Mouse (Mus musculus) MEL (cell line): ENCODE data around the gene Cnppd1. TPM values are rescaled to one million over a fixed set of nuclear protein-coding genes. Genes with fewer than 3 reads are reported as not detected.

Source experiments
- DNase-seq: peaks from one replicate; pipeline ENCODE4 v3.0.0; 2011; ENCODE audit warnings: low read depth, low spot score
- H3K27ac ChIP-seq: 2 replicates; pipeline ENCODE4 v1.5.1; 2012; ENCODE audit warnings: low read depth, mild to moderate bottlenecking, control low read depth, low read length, moderate library complexity; ENCODE audit not compliant: control insufficient read depth
- H3K27me3 ChIP-seq, 2 experiments: fragments of 150-350 bp in 1 of 2; sonication (generic) in 1 of 2; 2 replicates each; pipeline ENCODE4 v1.6.1; 2012; ENCODE audit warnings: low read length in 2 of 2, mild to moderate bottlenecking in 2 of 2, improper control_type of control experiment in 1 of 2, moderate library complexity in 1 of 2; ENCODE audit not compliant: insufficient read depth in 2 of 2, control insufficient read depth in 1 of 2
- H3K36me3 ChIP-seq, 2 experiments: 2 replicates each; pipeline ENCODE4 v1.6.1; 2012 to 2014; ENCODE audit warnings: low read length in 2 of 2, improper control_type of control experiment in 1 of 2, inconsistent platforms in 1 of 2, mild to moderate bottlenecking in 1 of 2; ENCODE audit not compliant: insufficient read depth in 2 of 2, control insufficient read depth in 1 of 2
- H3K4me1 ChIP-seq, 2 experiments: fragments of 150-350 bp in 1 of 2; sonication (generic) in 1 of 2; 2 replicates each; pipeline ENCODE4 v1.6.1; 2012; ENCODE audit warnings: low read length in 2 of 2, improper control_type of control experiment in 1 of 2, mild to moderate bottlenecking in 1 of 2; ENCODE audit not compliant: insufficient read depth in 2 of 2, control insufficient read depth in 1 of 2
- H3K4me3 ChIP-seq, 2 experiments: fragments of 150-350 bp in 1 of 2; sonication (generic) in 1 of 2; 2 replicates each; pipeline ENCODE4 v1.5.1; 2012; ENCODE audit warnings: low read depth in 2 of 2, low read length in 2 of 2, mild to moderate bottlenecking in 2 of 2, moderate library complexity in 2 of 2, control low read depth in 1 of 2, improper control_type of control experiment in 1 of 2; ENCODE audit not compliant: control insufficient read depth in 1 of 2, insufficient read depth in 1 of 2
- H3K79me2 ChIP-seq: 2 replicates; pipeline ENCODE4 v1.6.1; 2012; ENCODE audit warnings: mild to moderate bottlenecking, low read length, moderate library complexity; ENCODE audit not compliant: control insufficient read depth, poor library complexity, insufficient read depth
- H3K9ac ChIP-seq: 2 replicates; pipeline ENCODE4 v1.6.1; 2012; ENCODE audit warnings: low read depth, mild to moderate bottlenecking, control low read depth, low read length, moderate library complexity; ENCODE audit not compliant: control insufficient read depth, poor library complexity, severe bottlenecking
- H3K9me3 ChIP-seq: fragments of 150-350 bp; sonication (generic); replicated peaks from 2 replicates; pipeline ENCODE4 v1.6.1; 2012; ENCODE audit warnings: mild to moderate bottlenecking, low read length, improper control_type of control experiment, moderate library complexity; ENCODE audit not compliant: insufficient read depth
- EP300 ChIP-seq, 2 experiments: IDR thresholded peaks; 2 replicates each; pipeline ENCODE4 v1.6.1; 2011; ENCODE audit warnings: improper control_type of control experiment in 2 of 2, low read length in 2 of 2, low read depth in 1 of 2, mild to moderate bottlenecking in 1 of 2
- GATA1 ChIP-seq: IDR thresholded peaks from 2 replicates; pipeline ENCODE4 v1.6.1; 2011; ENCODE audit warnings: low read depth, low read length, improper control_type of control experiment
- HCFC1 ChIP-seq: IDR thresholded peaks from 2 replicates; pipeline ENCODE4 v1.6.1; 2012; ENCODE audit warnings: low read depth, mild to moderate bottlenecking, inconsistent platforms, low read length, improper control_type of control experiment, moderate library complexity
- JUND ChIP-seq: IDR thresholded peaks from 2 replicates; pipeline ENCODE4 v1.6.1; 2011; ENCODE audit warnings: low read depth, mild to moderate bottlenecking, improper control_type of control experiment, low read length
- MAFK ChIP-seq: IDR thresholded peaks from 2 replicates; pipeline ENCODE4 v1.6.1; 2011; ENCODE audit warnings: low read depth, mild to moderate bottlenecking, low read length, improper control_type of control experiment, borderline replicate concordance
- MAX ChIP-seq: IDR thresholded peaks from 2 replicates; pipeline ENCODE4 v1.6.1; 2011; ENCODE audit warnings: low read length, improper control_type of control experiment
- MAZ ChIP-seq: IDR thresholded peaks from 2 replicates; pipeline ENCODE4 v1.6.1; 2012; ENCODE audit warnings: low read depth, mild to moderate bottlenecking, inconsistent platforms, low read length, improper control_type of control experiment
- MEF2A ChIP-seq: IDR thresholded peaks from 2 replicates; pipeline ENCODE4 v1.6.1; 2014; ENCODE audit warnings: low read depth, mild to moderate bottlenecking, inconsistent platforms, low read length, improper control_type of control experiment; ENCODE audit not compliant: poor library complexity, insufficient replicate concordance, severe bottlenecking; ENCODE audit errors: extremely low read depth
- MXI1 ChIP-seq: IDR thresholded peaks from 2 replicates; pipeline ENCODE4 v1.6.1; 2011; ENCODE audit warnings: mild to moderate bottlenecking, low read depth, low read length, improper control_type of control experiment
- MYC ChIP-seq: IDR thresholded peaks from 2 replicates; pipeline ENCODE4 v1.6.1; 2011; ENCODE audit warnings: low read depth, mild to moderate bottlenecking, low read length, improper control_type of control experiment, moderate library complexity
- NELFE ChIP-seq: IDR thresholded peaks from 2 replicates; pipeline ENCODE4 v1.6.1; 2011; ENCODE audit warnings: low read depth, low read length, improper control_type of control experiment
- POLR2A ChIP-seq, 2 experiments: IDR thresholded peaks; 2 replicates each; pipeline ENCODE4 v1.6.1; 2011 to 2012; ENCODE audit warnings: low read length in 2 of 2, mild to moderate bottlenecking in 2 of 2, control low read depth in 1 of 2, improper control_type of control experiment in 1 of 2, low read depth in 1 of 2, moderate library complexity in 1 of 2; ENCODE audit not compliant: control insufficient read depth in 1 of 2, insufficient read depth in 1 of 2, poor library complexity in 1 of 2
- POLR2AphosphoS5 ChIP-seq: IDR thresholded peaks from 2 replicates; pipeline ENCODE4 v1.6.1; 2012; ENCODE audit warnings: low read depth, borderline replicate concordance, mild to moderate bottlenecking, inconsistent platforms, low read length, moderate library complexity, mixed read lengths
- RCOR1 ChIP-seq: IDR thresholded peaks from 2 replicates; pipeline ENCODE4 v1.6.1; 2012; ENCODE audit warnings: low read depth, mild to moderate bottlenecking, inconsistent platforms, low read length, improper control_type of control experiment
- SIN3A ChIP-seq: IDR thresholded peaks from 2 replicates; pipeline ENCODE4 v1.6.1; 2012; ENCODE audit warnings: low read length, improper control_type of control experiment, inconsistent platforms
- TAL1 ChIP-seq: IDR thresholded peaks from 2 replicates; pipeline ENCODE4 v1.6.1; 2012; ENCODE audit warnings: mild to moderate bottlenecking, inconsistent platforms, low read length, moderate library complexity, mixed read lengths
- TBP ChIP-seq: IDR thresholded peaks from 2 replicates; pipeline ENCODE4 v1.8.0; 2011; ENCODE audit warnings: low read depth, low read length, improper control_type of control experiment
- TCF12 ChIP-seq: IDR thresholded peaks from 2 replicates; pipeline ENCODE4 v1.6.1; 2014; ENCODE audit warnings: low read depth, mild to moderate bottlenecking, inconsistent platforms, low read length, improper control_type of control experiment, moderate library complexity
- ZKSCAN1 ChIP-seq: IDR thresholded peaks from 2 replicates; pipeline ENCODE4 v1.6.1; 2012; ENCODE audit warnings: low read depth, mild to moderate bottlenecking, inconsistent platforms, low read length, improper control_type of control experiment, moderate library complexity
- polyA plus RNA-seq, 2 experiments: library from polyadenylated mRNA; stranded (reverse) in 1 of 2; unstranded in 1 of 2; fragments of >175 nt in 1 of 2; fragments of >200 nt in 1 of 2; gene quantifications; 2 replicates each; pipeline versions ENCODE4 v1.2.1 to v1.2.4; 2012; ENCODE audit warnings: low replicate concordance in 2 of 2, low read depth in 1 of 2; ENCODE audit not compliant: insufficient read length in 2 of 2, insufficient read depth in 1 of 2, missing spikeins in 1 of 2
- total RNA-seq: library from RNA; depleted of rRNA; stranded (reverse); fragments of 300-350 nt; gene quantifications from 2 replicates; pipeline ENCODE4 v1.2.3, GENCODE M21; 2012

Cnppd1 gene
- total and polyA plus RNA-seq, 3 experiments, result 54.4 to 314 (median 70.1) TPM

DNA sequence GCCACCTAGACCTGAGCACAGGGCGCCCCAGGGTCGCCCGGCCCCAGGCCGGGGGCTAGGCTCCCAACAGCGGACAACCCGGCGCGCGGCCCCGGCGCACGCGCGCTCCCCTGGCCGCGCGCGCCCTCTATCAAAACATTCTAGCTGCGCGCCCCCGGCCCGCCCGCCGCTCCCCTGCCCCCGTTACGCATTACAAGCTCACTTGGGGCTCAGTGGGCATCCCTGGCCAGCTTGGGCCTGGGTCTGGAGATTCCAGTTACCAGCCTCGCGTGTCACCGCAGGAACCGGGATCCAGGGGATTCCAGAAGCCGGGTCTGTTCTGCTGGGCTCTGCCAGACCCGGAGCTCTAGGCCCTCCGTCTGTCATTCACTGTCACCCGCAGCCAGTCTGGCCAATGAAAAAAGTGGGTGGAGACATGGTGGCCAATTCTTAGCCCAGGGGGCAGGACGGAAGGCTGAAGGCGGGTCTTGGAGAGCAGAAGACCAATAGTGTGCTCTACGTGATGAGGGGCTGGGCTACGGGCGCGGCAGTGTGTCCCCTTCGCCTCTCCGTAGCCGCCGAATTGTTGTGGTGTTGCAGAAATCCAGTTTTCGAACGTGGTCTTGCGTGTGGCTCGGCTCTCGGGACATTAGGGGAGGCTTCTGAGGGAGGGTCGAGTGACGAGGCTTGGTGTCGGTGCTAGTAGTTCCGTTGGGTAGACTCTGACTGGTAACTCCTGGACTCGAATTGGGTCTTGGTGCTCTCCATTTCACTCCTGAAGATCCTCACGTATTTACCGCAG, 49.3 kb upstream of the Cnppd1 start, which contains the start of the genes Ankzf1 and Atg9a (continued):
- no peak for TF ChIP-seq POLR2AphosphoS5
- no peak for TF ChIP-seq EP300 (IDR thresholded peaks at IDR 0.05; ENCODE audit: low read depth in 1 of 2, low read length in 2 of 2)
- TF ChIP-seq MAZ, result no peak; the same call in 1 of the 2 replicates
- TF ChIP-seq RCOR1, result no peak

- Histone ChIP-seq H3K9me3 (no peaks in the 10 kb centered on the region), H3K79me2 (peaks cover 9% of the 10 kb centered on the region), H3K4me3 (peak overlapping the region; percentile 95), H3K4me1 (peaks cover 3 to 32% of the 10 kb centered on the region in 2 experiments; a peak in 3 of 4 replicates), H3K9ac (peak overlapping the region; percentile 96), H3K27ac (peak overlapping the region; percentile 19; the same call in 1 of the 2 replicates), H3K27me3 (no peaks in the 10 kb centered on the region), H3K36me3 (peaks cover 0 to 31% of the 10 kb centered on the region in 2 experiments; a peak in 2 of 4 replicates)
- DNase-seq, result no peak
- TF ChIP-seq TAL1 (no peak), MAX (no peak)
Measured at GRCm38 (mm10) chr1:75191258-75191621, 48.7 kb upstream of the Cnppd1 start.

GRCm38 (mm10) chr1:75190577-75190976, 48.1 kb upstream of the Cnppd1 start:
- Histone ChIP-seq H3K9ac (no peak overlapping the region), H3K27me3 (no peaks in the 10 kb centered on the region), H3K4me1 (peaks cover 3 to 32% of the 10 kb centered on the region in 2 experiments; a peak in 3 of 4 replicates), H3K27ac (no peak overlapping the region), H3K9me3 (no peaks in the 10 kb centered on the region), H3K36me3 (peaks cover 0 to 31% of the 10 kb centered on the region in 2 experiments; a peak in 2 of 4 replicates), H3K79me2 (peaks cover 9% of the 10 kb centered on the region), H3K4me3 (no peak overlapping the region)
- DNase-seq, result peak; percentile 20
- TF ChIP-seq TCF12, result no peak
- no peak for TF ChIP-seq MYC
- TF ChIP-seq GATA1, result no peak
- TF ChIP-seq HCFC1, result no peak
- TF ChIP-seq ZKSCAN1, result no peak
- TF ChIP-seq JUND, result no peak
- TF ChIP-seq POLR2A (IDR thresholded peaks at IDR 0.05; ENCODE audit: control insufficient read depth in 1 of 2, insufficient read depth in 1 of 2, low read depth in 1 of 2, low read length in 2 of 2, poor library complexity in 1 of 2), result no peak
- peak; percentile 40; the same call in 1 of the 2 replicates for TF ChIP-seq MXI1
- no peak for TF ChIP-seq TBP
- peak; percentile 69 for TF ChIP-seq MAX
- no peak for TF ChIP-seq MEF2A
- TF ChIP-seq MAFK, result no peak
- TF ChIP-seq TAL1, result peak; percentile 31
- no peak for TF ChIP-seq NELFE
- no peak for TF ChIP-seq EP300 (IDR thresholded peaks at IDR 0.05; ENCODE audit: low read depth in 1 of 2, low read length in 2 of 2)
- TF ChIP-seq SIN3A, result peak; percentile 45; the same call in 1 of the 2 replicates
